Comparison of ENCODE assay signal across 18 mouse cellular contexts in the genomic region with DNA sequence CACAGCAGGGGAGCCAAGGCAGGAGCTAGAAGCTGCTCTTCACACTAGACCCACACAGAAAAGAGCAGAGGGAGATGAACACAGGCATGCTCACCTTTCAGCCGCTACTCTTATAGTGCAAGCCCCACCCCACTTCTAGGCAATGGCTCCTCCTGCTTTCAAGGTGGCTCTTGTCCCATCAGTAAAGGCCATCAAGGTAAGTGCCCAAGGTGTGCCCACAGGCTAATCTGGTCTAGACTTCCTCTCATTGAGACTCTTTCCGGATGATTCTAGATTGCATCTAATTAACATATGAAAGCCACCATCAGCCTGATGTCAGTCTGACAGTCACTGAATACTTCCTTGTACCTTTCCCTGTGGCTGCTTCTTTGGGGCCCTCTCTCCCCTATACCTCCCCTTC.
"Had no signal": no experiment of that assay in that cellular context is flagged by ENCODE, and none has a peak within 500 bp of the region (broad histone marks: within the 10 kb centered on the region; RNA-seq: fewer than 3 reads in every experiment).

No protein-coding gene starts in this region.

- H3K4me3 ChIP-seq: midbrain, embryonic 10.5 days; midbrain, embryonic 12.5 days; myocyte; neural tube, embryonic 12.5 days had no signal

- H3K9ac ChIP-seq: lung, embryonic 14.5 days; midbrain, embryonic 12.5 days; neural tube, embryonic 12.5 days had no signal

- H3K36me3 ChIP-seq: midbrain, embryonic 10.5 days; midbrain, embryonic 12.5 days; neural tube, embryonic 12.5 days had no signal

- H3K4me2 ChIP-seq: lung, embryonic 14.5 days; midbrain, embryonic 12.5 days; neural tube, embryonic 12.5 days had no signal

- H3K27ac ChIP-seq: midbrain, embryonic 10.5 days; midbrain, embryonic 12.5 days; neural tube, embryonic 12.5 days had no signal

- H3K9me3 ChIP-seq: midbrain, embryonic 12.5 days; neural tube, embryonic 12.5 days had no signal

- ATAC-seq: midbrain, embryonic 16.5 days had no signal

- DNase-seq: lung, adult 18-20 months; lung, embryonic 14.5 days; lung, postnatal 14 days; lung, postnatal 36 days; midbrain, embryonic 14.5 days; retina, postnatal 1 day; right cerebral cortex, adult 18-20 months; right cerebral cortex, postnatal 25 days; right cerebral cortex, postnatal 4 days; spleen, adult 18-20 months; thymus, adult 18-20 months; thymus, postnatal 14 days; thymus, postnatal 36 days had no signal

- H3K27me3 ChIP-seq: midbrain, embryonic 12.5 days; neural tube, embryonic 12.5 days had no signal
